Mouse (Mus musculus): ENCODE data around the gene Katnal1.

DNA sequence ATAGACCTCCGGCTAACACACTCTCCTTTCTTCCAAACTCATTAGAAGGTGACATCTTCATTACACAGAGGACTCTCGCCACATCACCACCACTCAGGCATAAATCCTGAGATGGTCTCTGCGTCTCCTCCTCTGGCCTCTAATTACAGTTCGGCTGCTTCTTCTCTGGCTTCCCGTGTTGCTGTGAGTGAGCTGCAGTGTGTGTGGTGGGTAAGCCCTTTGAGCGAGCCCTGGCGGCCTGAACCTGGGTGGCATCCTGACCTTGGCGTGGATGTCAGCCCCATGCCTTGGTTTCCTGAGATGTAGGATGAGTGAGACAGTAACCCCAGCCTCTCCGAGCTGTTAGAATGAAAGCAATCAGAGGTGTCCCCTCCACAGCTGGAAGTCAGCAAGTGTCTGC lies 19.5 kb upstream of the Katnal1 start:
- TF ChIP-seq RAD21 (IDR thresholded peaks at IDR 0.05; ENCODE audit: low read depth, low read length) (no peak), USF1 (IDR thresholded peaks at IDR 0.05; ENCODE audit: low read depth, low read length) (no peak), CTCF (IDR thresholded peaks at IDR 0.05 in 2 of 3, conservative IDR thresholded peaks at IDR 0.05 in 1 of 3; ENCODE audit: control insufficient read depth in 1 of 3, insufficient read depth in 1 of 3, low read depth in 2 of 3, low read length in 3 of 3, poor library complexity in 1 of 3, severe bottlenecking in 1 of 3) (no peak), KAT2A (conservative IDR thresholded peaks at IDR 0.05; ENCODE audit: low read depth, low read length) (no peak), SMC3 (IDR thresholded peaks at IDR 0.05; ENCODE audit: low read depth, low read length) (no peak), EP300 (IDR thresholded peaks at IDR 0.05; ENCODE audit: low read depth in 1 of 2, low read length in 2 of 2) (no peak), GATA1 (IDR thresholded peaks at IDR 0.05; ENCODE audit: low read depth, low read length) (no peak), UBTF (IDR thresholded peaks at IDR 0.05; ENCODE audit: borderline replicate concordance, insufficient read depth, low read depth, low read length) (no peak), POLR2A (IDR thresholded peaks at IDR 0.05; ENCODE audit: control insufficient read depth in 1 of 2, insufficient read depth in 1 of 2, low read depth in 1 of 2, low read length in 2 of 2, poor library complexity in 1 of 2) (no peak), MAX (IDR thresholded peaks at IDR 0.05; ENCODE audit: low read length) (no peak)
